Mouse (Mus musculus) naive thymus-derived CD4-positive, alpha-beta T cell, adult 5 months (primary cell): Measurements from ENCODE around the gene Gm1123. TPM values are rescaled to one million over a fixed set of nuclear protein-coding genes. Genes with fewer than 3 reads are reported as not detected.

Experiments
- polyA plus RNA-seq: library from polyadenylated mRNA; unstranded; fragments of 100-300 nt; shearing (Covaris generic); gene quantifications from one replicate; pipeline ENCODE4 v1.2.1, GENCODE M21; 2017

Gm1123 gene
- 0.37 TPM for polyA plus RNA-seq

GRCm38 (mm10) chr9:99035575-99035974 lies at the start of gene Gm1123:
Gene Gm1123, minus strand, starts transcription at chr9:99035715.

GRCm38 (mm10) chr9:98985800-98986475 lies 49.6 kb downstream of the Gm1123 start, which contains the start of gene Faim:
Gene Faim, plus strand, starts transcription at chr9:98986373.

Other genes with a start within 250 kb of the Gm1123 start
- gene Prr23a1, start 193.2 kb downstream of the Gm1123 start, polyA plus RNA-seq = not detected
- not detected for gene Prr23a2, start 179.2 kb downstream of the Gm1123 start, polyA plus RNA-seq
- gene Prr23a3, start 170.9 kb downstream of the Gm1123 start, polyA plus RNA-seq = not detected
- gene 7420426K07Rik, start 132.6 kb downstream of the Gm1123 start, polyA plus RNA-seq = not detected
- not detected for gene Foxl2, start 80.4 kb downstream of the Gm1123 start, polyA plus RNA-seq
- gene Faim, start 49.3 kb downstream of the Gm1123 start, polyA plus RNA-seq = 51.2 TPM
- gene Pik3cb, start 104.9 kb upstream of the Gm1123 start, polyA plus RNA-seq = 13.8 TPM
- not detected for gene Faiml, start 201.5 kb upstream of the Gm1123 start, polyA plus RNA-seq
- 13.6 TPM for gene Cep70, start 207.7 kb upstream of the Gm1123 start, polyA plus RNA-seq